Mouse (Mus musculus): ENCODE measurements around the gene Col23a1.
A peak's percentile ranks its signal among the peaks of the same experiment; 100 is the strongest.

Col23a1 gene

DNA sequence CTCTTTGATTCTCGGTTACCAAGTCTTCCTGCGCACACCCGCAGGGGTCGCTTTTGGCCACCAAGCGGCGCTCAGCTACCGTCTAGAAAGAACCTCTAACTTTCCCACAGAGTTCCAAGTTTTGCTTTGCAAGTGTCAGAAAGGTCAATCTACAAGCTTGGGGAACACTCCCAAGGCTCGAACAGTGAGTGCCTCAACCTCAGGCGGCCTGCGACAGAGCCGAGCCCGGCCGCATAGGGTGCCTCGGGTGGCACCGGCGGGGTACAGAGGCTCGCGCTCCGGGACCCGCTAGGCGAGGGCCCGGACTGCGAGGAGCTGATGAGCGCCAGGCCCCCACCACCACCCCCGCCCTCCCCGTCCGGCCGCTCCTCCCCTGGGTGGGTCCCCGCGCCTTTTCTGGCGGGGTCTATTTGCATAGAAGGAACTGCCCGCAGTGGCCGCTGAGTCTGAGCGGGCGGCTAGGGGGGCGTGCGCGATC is at the start of gene Col23a1:
Gene Col23a1, plus strand, starts transcription at position 357 of the 478 bp plus-strand sequence.
- peak; percentile 56 to 63 for DNase-seq

DNA sequence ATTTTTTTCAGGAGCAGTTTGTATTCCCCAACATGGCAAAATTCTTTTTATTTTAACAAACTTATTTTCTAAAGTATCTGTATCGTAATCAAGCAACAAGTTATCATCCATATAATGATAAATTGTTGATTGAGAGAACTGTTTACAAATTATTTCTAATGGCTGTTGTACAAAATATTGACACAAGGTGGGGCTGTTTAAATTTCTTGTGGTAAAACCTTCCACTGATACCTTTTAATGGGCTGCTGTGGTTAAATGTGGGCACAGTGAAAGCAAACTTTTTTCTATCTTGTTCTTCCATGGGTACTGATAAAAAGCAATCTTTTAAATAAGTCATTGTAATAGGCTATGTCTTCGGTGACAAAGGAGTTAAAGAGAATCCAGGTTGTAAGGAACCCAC is 46.8 kb upstream of the Col23a1 start:
- DNase-seq: no peak

DNA sequence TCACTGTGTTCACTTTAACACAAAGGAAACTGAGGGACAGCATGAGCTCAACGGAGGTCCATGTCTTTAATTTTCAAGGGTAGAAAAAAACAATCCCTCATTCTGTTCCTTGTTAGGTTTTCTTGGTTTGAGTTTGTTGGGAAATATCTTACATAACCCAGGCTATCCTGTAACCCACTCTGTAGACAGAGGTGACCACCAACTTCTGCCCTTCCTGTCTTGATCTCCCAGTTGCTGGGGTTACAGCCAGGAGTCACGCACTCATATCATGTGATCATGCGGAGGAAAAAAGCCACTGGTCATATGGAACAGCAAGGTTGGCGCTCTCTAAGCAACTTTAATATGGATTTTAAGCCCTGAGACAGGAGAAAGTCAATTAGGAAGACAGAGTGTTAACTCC is 32.7 kb upstream of the Col23a1 start:
- no peak for DNase-seq

DNA sequence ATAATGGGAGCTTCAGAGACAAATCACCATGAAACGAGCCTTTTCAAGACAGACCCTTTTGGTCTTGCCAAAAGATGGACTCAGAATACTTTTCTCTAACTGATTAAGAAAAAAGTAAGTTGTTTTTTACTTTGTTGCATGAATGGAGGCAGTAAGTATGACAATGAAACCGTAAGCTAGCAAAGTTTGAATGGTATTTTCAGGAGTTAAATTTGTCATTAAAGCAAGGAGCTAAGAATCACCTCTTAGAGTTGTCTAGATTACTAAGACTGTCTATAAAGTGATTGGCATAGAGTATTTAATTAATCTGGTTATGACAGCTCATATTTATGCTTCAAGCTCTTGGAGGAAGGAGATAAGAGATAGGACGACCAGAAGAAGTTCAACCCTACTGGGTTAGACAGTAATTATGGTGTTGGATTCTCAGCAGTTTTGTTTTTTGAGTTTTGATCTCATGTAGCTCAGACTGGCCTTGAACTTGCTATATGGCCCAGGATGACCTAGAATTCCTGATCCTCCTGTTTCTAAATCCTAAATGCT is 28.0 kb upstream of the Col23a1 start, which contains the start of gene Clk4:
Gene Clk4, plus strand, starts transcription at position 51 of the 540 bp plus-strand sequence.
- DNase-seq: no peak

DNA sequence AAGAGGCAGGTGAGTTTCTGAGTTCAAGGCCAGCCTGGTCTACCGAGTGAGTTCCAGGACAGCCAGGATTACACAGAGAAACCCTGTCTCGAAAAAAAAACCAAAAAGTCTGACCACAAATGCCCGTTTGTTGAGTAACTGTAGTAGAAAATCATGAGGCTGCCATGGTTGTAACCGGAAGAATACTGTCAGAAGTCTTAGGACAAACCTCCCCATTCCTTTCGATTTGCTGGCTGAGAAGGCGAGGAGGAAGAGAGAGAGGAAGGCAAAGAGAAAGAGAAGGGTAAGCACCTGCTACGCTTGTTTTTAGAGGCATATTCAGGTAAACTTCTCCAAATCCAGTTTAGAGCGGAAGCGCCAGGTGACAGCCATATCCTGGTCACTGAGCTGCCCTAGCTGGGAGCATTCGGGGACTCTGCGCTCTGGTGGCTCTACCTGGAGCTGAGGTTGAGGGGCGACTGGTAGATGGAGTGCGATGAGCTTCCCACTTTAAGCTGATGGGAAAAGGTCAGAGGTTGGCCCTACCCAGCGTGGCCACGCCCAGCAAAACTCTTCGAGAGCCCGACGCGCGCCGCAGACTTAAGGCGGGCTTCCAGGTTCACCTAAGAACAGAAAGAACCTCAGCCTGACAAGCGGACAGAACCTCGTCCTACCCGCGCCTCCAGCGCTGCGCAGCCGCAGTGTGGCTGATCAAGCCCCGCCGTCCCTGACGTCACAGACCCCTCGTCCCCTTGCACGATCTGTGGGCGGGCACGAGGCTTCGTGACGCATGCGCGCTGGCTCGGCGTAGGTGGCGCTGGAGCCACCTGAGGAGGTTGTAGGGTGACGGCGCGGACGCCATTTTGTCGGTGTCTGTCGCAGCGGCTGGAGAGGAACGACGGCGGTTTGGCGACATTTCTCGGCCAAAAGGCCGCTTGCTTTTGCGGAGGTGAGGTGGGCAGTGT is 27.1 kb upstream of the Col23a1 start, which contains the start of gene BC049762:
Gene BC049762, minus strand, starts transcription at position 705 of the 944 bp plus-strand sequence.
- DNase-seq: peak; percentile 98 to 99

DNA sequence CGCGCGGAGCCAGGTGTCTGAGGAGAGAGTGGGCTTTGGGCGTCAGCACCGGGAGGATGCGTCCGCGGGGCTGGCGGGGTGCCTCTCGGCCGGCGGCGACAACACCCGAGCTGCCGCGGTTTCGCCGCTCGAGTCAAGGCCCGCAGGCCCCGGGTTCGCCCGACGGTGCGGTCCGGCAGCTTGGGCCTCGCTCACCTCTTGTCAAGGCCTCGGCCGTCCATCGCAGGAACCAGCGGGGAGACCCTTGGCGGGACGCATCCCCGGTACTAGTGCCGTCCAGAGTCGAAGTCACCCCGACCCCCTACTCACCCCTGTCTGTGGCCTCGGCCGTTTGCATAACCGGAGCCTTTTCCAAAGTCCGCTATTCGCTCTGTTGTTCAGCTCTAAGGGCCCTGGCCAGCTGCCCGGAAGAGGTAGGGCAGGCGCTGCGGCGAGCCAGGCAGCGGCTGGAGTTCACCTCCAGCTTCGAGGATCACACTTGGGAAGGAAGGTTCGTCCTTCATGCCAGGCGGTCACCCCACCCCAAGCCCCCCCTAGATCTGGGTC is 26.4 kb upstream of the Col23a1 start:
- DNase-seq: peak; percentile 67 to 68

DNA sequence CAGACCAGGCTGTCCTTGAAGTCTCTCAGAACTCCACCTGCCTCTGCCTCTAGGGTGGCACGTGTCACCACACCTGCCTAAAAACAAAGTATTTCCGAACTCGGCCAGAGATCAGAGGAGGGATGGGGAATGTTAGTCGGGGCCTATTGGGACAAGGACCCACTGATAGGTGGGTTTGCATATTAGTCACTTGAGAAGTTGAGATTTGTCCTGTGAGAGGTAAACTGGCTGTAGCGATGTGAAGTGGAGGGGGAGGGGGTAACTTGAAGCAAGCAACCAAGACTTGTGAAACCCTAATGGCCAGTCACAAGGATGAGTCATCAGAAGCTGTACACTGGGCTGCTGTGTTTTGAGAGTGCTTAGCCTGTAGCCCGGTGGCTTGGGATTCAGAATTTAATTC is 25.4 kb upstream of the Col23a1 start:
- no peak for DNase-seq

DNA sequence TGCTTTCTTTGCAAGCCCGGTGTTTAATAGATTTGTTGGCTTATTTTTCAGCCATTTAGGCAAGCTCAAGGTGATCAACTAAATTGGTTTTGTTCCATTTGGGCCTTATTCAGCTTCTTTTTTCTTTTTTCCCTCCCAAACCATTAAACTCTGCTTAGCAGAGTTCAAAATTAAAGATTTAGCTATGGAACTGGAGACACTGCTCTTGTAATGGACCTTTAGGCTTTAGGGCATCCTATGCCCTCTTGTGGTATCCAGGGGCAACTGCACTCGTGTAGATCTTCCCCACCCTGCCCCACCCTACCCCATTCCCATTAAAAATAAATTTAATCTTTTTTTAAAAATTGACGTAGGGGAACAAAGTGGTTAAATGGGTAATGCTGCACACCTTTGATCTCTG is 24.4 kb upstream of the Col23a1 start:
- peak; percentile 23 for DNase-seq

DNA sequence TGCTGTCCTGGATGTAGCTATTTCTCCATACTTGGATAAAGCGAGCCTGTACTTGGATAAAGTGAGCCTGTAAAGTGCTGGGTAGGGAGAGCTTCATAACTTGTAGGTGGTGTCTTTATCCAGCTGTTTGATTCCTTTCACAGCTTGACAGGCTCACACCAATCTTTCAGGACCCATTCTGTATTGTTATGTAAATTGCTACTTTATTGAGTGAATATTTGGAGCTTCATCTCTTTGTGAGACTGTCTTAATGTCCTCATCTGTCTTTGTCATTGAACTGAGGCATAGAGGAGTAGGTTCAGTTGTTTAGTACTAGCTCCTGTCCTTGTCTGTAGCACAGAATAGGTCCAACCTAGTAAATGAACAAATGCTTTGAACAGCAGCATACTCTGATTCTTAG is 15.3 kb upstream of the Col23a1 start:
- no peak for DNase-seq

DNA sequence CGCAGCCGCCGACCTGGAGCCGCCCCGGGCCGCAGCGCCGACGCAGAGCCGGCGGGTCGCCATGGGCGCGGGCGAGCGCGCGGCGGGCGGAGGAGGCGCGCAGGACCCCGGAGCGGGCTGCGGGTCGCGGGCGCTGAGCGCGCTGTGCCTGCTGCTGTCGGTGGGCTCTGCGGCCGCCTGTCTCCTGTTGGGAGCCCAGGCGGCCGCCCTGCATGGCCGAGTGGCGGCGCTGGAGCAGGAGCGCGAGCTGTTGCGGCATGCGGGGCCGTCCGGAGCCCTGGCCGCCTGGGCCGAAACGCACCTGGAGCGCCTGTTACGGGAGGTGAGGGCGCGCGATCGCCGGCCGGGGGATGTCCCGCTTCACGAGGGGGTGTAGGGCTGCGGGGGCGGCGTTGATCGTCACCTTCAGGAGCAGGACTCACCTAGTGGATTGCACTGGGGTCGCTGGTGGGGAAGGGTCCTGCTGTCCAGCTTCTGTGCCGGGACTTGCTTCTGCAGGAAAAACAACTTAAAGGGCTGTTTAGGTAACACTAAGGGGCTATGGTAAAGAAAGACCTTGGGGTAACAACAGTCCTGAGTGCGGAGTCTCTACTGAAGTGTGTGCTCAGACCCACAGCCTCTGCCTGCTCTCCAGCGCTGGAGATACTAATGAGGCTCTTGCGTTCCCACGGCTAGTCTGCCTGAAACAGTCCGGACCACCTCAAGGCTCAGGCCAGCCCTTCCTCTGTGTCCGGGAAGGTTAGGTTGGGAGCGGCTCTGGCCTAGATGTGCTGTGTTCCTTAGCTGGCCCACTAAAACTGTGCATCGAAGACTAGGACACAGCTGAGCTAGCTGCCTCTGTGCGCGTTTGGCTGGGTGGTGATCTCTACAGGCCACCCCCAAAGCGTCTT is 591 bp downstream of the Col23a1 start:
- peak; percentile 14 to 34 for DNase-seq

DNA sequence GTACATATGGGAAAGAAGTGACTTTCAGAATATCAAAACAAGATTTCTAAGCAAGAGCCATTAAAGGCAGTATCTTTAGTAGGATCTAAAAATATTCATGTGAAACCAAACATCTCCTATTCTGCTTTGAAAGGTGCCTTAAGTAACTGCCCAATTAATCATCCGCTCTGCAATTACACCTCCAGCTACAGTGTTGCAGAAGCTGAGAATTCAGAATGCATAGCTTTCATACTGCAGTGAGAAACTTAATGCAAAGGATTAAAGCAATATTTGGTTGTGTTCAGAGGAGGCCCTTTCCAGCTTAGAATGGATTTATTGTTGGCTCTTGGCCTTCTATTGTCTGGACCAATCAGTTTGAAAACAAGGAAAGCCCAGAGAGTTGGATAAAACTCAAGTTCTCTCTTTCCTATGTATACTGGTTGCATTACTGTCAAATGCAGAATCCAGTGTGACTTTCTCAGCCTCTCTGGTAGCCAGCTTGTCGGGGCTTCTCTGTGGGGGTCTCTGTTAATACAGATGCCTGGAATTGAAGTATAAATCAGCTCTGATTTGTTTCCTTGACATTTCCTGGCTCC is 4.3 kb downstream of the Col23a1 start:
- no peak for DNase-seq

DNA sequence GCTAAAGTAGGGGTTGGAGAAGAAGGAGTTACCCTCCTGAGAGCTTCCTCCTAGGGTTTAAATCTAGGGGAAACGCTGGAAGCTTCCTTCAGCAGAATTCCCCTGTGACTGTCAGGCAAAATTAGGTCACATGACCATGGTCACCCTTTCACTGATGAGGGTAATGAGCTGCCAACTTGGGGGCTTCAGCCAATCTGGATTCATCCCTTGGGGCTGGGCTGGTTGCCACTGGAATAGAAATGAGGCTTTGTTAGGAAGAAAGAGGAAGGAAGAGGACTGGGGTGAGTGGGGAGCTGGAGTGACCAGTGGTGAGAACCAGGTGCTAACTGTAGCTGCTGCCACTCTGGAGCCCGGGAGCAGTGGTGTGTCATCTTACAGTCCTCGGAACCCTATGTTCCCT is 6.0 kb downstream of the Col23a1 start:
- no peak for DNase-seq

DNA sequence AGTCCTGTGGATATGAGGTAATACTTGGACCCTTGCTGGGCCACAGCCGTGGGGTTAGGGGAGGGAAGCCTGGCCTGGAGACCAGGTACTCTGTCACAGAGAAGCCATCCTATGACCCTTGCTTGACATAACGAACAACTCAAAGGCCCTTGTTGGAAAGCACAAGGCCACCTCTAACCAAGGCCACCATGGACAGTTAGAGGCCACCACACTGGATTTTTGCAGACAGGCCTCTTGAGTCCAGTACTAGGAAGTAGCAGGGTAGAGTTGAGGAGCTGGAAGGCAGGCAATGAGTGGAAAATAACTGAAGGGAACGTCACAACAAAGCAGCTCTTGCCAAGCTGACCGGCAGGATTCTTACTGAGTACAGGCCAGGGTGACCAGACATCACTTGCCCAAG is 9.0 kb downstream of the Col23a1 start:
- DNase-seq: no peak

DNA sequence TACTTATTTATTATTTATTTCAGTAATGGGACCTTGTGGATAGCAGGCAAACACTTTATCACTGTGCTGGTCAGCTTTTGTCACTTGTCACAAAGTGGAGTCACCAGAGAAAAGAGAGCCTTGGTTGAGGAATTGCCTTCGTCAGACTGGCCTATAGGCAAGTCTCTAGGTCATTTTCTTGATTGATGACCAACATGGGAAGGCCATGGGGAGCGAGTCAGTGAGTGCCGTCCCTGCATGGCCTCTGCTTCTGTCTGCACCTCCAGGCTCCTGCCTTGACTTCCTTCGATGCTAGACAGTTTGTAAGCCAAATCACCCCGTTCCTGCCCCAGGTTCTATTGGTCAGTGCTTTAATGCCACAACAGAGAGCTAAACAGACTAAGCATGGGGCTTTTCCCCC is 12.7 kb downstream of the Col23a1 start:
- DNase-seq: no peak

DNA sequence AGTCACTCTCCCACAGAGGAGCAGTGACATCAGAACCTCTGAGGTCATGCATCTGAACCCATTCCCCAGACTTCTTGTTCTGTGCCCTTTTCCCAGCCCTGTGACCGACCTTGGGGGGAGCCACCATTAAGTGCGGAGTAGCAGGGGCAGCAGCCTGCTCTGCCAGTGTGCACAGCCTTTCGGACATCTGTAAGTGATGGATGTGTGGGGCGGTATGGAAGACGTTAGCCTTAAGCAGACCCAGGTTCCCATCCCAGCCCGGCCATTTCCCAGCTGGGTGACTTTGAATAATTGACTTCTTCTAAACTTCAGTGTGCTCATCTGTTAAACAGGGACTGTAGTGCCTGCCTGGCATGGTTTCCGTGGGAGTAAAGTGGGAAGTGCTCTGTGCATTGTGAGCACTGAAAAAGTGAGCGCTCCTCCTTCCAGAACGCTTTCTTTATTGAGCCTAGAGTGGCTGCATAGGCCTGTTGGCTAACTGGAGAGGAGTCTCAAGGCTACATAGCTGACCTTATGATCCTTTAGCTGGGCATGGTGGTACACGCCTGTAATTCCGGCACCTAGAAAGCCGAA is 14.3 kb downstream of the Col23a1 start:
- no peak for DNase-seq

DNA sequence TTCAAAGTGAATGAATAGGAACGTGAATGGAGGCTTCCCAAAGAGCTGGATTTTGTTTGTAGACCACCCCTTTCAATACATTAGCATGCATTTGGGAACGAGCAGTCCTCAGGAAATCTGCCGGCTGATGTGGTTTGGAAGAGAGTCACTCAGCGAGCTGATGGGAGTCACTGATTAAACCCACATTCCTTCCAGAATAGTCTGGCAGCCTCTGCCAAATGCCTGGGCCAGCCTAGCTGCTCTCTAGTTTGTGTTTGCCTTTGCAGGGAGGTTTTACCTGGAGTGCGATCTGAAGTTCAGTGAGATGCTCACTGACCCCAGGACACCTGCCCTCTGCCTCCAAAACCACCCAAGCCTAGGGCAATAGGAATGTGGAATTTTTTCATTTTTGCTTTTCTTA is 18.6 kb downstream of the Col23a1 start:
- DNase-seq: no peak

DNA sequence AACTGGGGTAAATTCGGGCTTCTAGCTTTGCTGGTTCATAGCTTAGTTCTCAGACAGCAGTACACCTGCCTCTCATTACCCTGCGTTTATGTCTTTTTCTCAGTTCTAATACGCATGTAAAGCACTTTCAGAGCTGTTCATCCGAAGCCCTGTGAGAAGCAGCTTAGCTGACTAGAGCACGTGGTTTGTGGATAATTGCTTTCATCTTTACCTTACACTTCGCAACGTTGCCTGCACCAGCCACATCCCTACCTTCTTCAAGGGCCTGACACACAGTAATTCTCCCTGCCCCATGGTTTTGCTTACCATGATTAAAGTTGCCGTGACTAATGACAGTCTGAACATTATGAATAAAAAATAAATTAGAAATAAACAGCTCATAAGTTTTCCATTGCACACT is 22.1 kb downstream of the Col23a1 start:
- DNase-seq: no peak

DNA sequence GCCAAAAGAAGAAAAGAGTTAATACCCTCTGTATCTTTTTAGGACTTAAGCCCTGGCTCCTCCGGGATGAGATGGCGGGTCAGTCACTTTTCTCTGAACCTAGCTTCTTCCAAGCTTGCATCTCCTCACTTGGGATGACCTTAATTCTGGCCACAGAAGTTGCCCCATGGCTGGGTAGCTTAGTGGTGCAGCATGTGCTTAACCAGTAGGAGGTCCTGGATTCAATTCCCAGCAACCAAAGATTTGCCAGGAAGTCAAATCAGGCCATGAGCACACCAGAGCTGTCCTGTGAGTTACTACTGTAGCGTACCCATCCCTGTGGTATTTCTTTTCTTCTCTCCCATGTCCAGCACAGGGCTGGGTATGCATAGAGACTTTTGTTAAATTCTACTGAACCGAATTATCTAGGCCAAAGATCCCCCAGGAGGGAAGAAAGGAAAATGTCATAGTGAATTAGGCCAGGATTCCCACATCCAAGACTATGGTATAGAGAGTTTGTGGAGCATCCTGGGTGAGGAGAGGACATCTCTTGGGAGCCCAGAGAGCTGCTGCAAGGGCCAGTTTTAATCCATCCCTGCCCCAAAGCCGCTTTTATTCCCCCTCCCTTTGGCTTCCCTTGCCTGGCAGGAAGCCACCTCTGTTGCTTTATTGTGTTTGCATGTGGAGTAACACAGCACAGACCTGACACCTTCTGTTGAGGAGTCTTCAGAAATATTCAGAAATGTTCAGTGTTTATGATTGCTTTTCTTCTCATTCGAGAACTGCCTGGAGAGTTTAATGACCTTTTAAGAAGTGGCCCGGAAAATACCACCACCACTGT is 26.5 kb downstream of the Col23a1 start:
- DNase-seq: peak; percentile 31 to 40

DNA sequence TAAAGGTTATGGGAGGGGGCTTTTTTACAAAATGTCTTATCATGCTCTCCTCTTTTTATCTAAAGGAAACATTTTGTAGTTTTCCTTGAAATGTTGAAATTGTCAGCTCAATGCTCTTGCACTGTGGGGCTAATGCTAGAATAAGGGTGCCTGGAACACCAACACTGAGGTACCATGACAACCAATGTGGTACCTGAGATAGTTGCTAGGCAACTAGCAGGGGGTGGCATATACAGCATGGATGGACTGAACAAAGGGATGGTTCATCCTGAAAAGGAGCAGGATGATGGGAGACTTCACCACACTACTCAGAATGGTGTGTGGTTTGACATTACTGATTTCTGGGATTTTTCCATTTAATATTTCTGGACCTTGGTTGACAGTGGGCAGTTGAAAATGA is 30.9 kb downstream of the Col23a1 start:
- DNase-seq: no peak

DNA sequence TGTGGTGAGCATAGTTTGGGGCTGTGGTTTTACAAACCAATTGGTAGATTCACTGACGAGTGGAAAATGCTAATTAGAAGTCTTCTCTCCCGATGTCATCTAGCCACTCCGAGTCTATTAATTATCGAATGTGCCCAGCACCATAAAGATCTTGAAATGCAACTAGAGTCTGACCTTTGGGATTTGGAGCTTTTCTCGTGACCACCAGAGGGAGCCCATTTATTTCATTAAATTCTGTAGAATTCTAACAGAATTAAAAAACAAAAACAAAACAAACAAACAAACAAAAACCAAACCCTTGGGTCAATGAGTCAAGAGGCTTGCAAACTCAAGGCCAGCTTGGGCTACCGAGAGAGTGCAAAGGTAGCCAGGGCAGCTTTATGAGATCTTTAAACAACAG is 37.2 kb downstream of the Col23a1 start:
- DNase-seq: no peak

DNA sequence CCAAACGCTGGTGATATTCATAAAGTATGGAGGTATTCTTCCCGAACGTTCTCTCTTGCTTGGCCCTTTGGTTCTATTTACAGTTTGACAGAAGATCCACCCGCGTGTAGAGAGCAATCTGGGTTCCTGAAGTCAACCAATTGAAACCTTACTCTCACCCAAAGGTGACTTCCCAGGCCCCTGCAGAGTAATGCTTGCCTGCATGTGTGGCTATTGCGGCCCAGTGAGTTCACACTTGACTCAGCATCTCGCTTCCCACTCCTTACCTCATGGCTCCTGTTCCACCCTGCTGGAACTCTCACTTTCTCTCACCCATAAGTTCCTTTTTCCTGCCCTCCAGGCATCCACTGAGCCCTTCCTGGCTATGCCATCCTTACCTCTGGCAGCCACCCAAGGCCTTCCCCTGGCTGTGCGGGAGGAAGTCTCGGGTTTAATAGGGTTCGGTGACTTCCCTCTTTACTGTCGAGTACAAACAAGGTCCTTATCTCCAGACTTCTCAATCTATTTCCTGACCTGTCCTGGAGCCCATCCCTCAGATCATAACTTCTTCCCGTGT is 38.7 kb downstream of the Col23a1 start:
- DNase-seq: peak in 1 of 2 experiments; percentile 31

All from cerebellum, postnatal 36 days (tissue).